Mouse (Mus musculus): ENCODE results near the gene Efna5. TPM values are rescaled to one million over a fixed set of nuclear protein-coding genes. Genes with fewer than 3 reads are reported as not detected.

The Efna5 gene
- total and polyA plus RNA-seq, 3 experiments: 0.04 to 0.23 TPM; not detected in 1

DNA sequence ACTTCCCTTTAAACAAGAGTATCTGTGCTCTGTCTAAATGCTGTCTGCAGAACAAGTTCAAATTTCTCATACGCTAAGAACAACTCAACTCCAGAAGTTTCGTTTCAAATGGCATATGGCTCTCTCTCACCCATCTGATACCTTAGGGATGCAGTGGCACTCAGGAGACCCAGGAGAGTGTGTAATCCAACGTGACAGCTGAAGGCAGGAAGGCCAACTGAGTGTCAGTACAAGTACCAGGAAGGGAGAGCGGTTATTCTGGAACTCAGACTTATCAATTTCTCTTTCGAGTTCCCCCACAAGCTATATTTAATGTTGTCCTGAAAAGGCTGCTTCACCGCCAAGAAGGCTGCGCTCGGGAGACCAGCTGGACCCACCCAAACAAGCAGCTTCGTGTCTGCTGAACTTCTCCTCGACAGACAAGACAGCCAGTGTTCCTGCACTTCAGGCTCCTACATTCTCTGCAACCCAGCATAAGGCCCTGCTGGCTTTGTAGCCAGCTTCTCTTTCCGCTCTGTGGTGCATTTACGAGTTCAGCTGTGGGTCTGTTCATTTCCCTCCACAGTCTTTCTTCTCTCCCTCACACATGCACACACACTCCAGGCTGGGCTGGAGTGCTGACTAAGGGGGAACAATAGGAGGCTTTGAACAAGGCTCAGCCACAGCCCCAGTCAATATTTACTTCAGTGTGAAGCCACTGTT is 18.7 kb downstream of the Efna5 start:
- H3K27ac ChIP-seq (ENCODE audit: insufficient read depth, low read depth): no peak overlapping the region
- H3K27me3 ChIP-seq (replicated peaks): no peaks in the 10 kb centered on the region
- H3K9ac ChIP-seq (ENCODE audit: insufficient read depth, low read depth): no peak overlapping the region
- H3K9me3 ChIP-seq (replicated peaks; ENCODE audit: low read length): no peaks in the 10 kb centered on the region
- in situ Hi-C loops (cut with MboI; ENCODE audit: low pct_ligation_motif_present, low pct_unique_long_range_greater_than_20kb, low sequenced_read_pairs) (no loop called here), dilution Hi-C loops (cut with MboI; ENCODE audit: extremely low pct_ligation_motif_present, extremely low pct_unique_long_range_greater_than_20kb, low sequenced_read_pairs) (no loop called here)
- H3K4me1 ChIP-seq (ENCODE audit: control insufficient read depth in 1 of 2, insufficient read depth in 2 of 2): peaks cover 0 to 8% of the 10 kb centered on the region in 2 experiments; a peak in 1 of 4 replicates
- no peaks in the 10 kb centered on the region for H3K79me2 ChIP-seq (replicated peaks; ENCODE audit: control insufficient read depth, extremely low read depth, insufficient read depth, poor library complexity, severe bottlenecking)
- no peak for DNase-seq (ENCODE audit: extremely low read depth)
- no peaks in the 10 kb centered on the region for H3K36me3 ChIP-seq (replicated peaks in 1 of 2; ENCODE audit: control insufficient read depth in 1 of 2, insufficient read depth in 1 of 2, low read length in 1 of 2)
- H3K4me3 ChIP-seq (replicated peaks in 1 of 3; ENCODE audit: low read depth in 2 of 3, low read length in 2 of 3, poor library complexity in 1 of 3): no peak overlapping the region
- H3K4me2 ChIP-seq (ENCODE audit: insufficient read depth, low read depth, poor library complexity, severe bottlenecking): no peak overlapping the region
- TF ChIP-seq UBTF (IDR thresholded peaks at IDR 0.05; ENCODE audit: low read depth, low read length) (no peak), USF2 (conservative IDR thresholded peaks at IDR 0.05; ENCODE audit: low read depth, low read length) (no peak), USF1 (IDR thresholded peaks at IDR 0.05; ENCODE audit: low read depth, low read length) (no peak), JUND (conservative IDR thresholded peaks at IDR 0.05; ENCODE audit: low read depth, low read length) (no peak)

DNA sequence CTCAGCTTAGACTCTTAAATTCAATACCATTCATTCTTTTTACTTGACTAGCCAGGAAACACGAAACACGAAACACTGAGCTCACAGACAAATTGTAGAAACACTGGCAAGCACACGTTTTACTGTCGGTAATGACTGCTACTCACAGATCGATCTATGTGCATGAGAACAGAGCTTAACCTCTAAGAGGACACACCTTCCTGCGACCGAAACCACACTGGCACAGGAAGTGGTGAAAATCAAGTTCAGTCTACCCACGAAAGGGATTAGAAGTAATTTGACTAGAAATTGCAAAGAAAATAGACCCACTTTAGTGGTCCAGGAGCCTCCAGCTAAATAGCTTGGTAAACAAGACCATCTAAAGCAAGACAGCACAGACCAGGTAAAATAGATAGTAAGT is 23.8 kb downstream of the Efna5 start:
- TF ChIP-seq ZC3H11A (IDR thresholded peaks at IDR 0.05; ENCODE audit: low read depth, low read length): no peak
- no peak for TF ChIP-seq HCFC1 (IDR thresholded peaks at IDR 0.05; ENCODE audit: low read depth, low read length)
- TF ChIP-seq IRF4 (IDR thresholded peaks at IDR 0.05; ENCODE audit: low read depth, low read length): no peak
- TF ChIP-seq MAZ (IDR thresholded peaks at IDR 0.05; ENCODE audit: low read depth, low read length): no peak
- no peak for TF ChIP-seq EP300 (IDR thresholded peaks at IDR 0.05; ENCODE audit: low read length)
- no peak for TF ChIP-seq E2F4 (IDR thresholded peaks at IDR 0.05; ENCODE audit: insufficient replicate concordance, low read depth, low read length)
- no peak for TF ChIP-seq RAD21 (IDR thresholded peaks at IDR 0.05; ENCODE audit: low read depth, low read length)
- TF ChIP-seq NRF1 (IDR thresholded peaks at IDR 0.05; ENCODE audit: low read depth, low read length): no peak
- H3K9ac ChIP-seq (ENCODE audit: insufficient read depth, low read depth): no peak overlapping the region
- in situ Hi-C loops (cut with MboI; ENCODE audit: low pct_ligation_motif_present, low pct_unique_long_range_greater_than_20kb, low sequenced_read_pairs) (no loop called here), dilution Hi-C loops (cut with MboI; ENCODE audit: extremely low pct_ligation_motif_present, extremely low pct_unique_long_range_greater_than_20kb, low sequenced_read_pairs) (no loop called here)
- H3K4me3 ChIP-seq (replicated peaks in 1 of 3; ENCODE audit: low read depth in 2 of 3, low read length in 2 of 3, poor library complexity in 1 of 3): no peak overlapping the region
- H3K36me3 ChIP-seq (replicated peaks in 1 of 2; ENCODE audit: control insufficient read depth in 1 of 2, insufficient read depth in 1 of 2, low read length in 1 of 2): no peaks in the 10 kb centered on the region
- no peak overlapping the region for H3K27ac ChIP-seq (ENCODE audit: insufficient read depth, low read depth)
- no peaks in the 10 kb centered on the region for H3K27me3 ChIP-seq (replicated peaks)
- peak; percentile 24 for DNase-seq (ENCODE audit: extremely low read depth)
- peaks cover 2 to 5% of the 10 kb centered on the region in 2 experiments; a peak in 2 of 4 replicates for H3K4me1 ChIP-seq (ENCODE audit: control insufficient read depth in 1 of 2, insufficient read depth in 2 of 2)
- no peaks in the 10 kb centered on the region for H3K9me3 ChIP-seq (replicated peaks; ENCODE audit: low read length)
- H3K4me2 ChIP-seq (ENCODE audit: insufficient read depth, low read depth, poor library complexity, severe bottlenecking): no peak overlapping the region
- H3K79me2 ChIP-seq (replicated peaks; ENCODE audit: control insufficient read depth, extremely low read depth, insufficient read depth, poor library complexity, severe bottlenecking): no peaks in the 10 kb centered on the region

DNA sequence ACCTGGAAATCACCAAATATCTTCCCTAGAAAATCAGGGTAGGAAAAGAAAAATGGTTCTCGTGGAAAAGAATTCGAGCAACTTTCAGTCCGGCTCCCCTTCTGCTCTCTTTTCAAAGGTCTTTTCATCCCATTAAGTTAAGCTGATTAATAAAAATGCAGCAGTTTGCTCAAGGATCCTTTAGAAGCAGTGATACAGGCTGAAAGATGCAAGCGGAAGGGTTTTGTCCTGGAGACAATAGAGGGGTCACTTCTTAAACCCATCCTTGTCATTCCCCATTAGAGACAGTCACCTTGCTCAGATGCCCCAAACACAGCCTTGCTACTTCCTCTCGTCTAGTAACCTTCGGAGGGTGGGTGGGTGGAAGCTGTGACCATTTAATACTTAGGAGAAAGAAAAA is 27.4 kb downstream of the Efna5 start:
- Histone ChIP-seq H3K27me3 (replicated peaks) (no peaks in the 10 kb centered on the region), H3K9me3 (replicated peaks; ENCODE audit: low read length) (no peaks in the 10 kb centered on the region), H3K27ac (ENCODE audit: insufficient read depth, low read depth) (no peak overlapping the region), H3K4me1 (ENCODE audit: control insufficient read depth in 1 of 2, insufficient read depth in 2 of 2) (peaks cover 2 to 5% of the 10 kb centered on the region in 2 experiments; a peak in 2 of 4 replicates), H3K79me2 (replicated peaks; ENCODE audit: control insufficient read depth, extremely low read depth, insufficient read depth, poor library complexity, severe bottlenecking) (no peaks in the 10 kb centered on the region), H3K4me2 (ENCODE audit: insufficient read depth, low read depth, poor library complexity, severe bottlenecking) (no peak overlapping the region), H3K36me3 (replicated peaks in 1 of 2; ENCODE audit: control insufficient read depth in 1 of 2, insufficient read depth in 1 of 2, low read length in 1 of 2) (no peaks in the 10 kb centered on the region), H3K9ac (ENCODE audit: insufficient read depth, low read depth) (no peak overlapping the region), H3K4me3 (replicated peaks in 1 of 3; ENCODE audit: low read depth in 2 of 3, low read length in 2 of 3, poor library complexity in 1 of 3) (no peak overlapping the region)
- in situ Hi-C loops (cut with MboI; ENCODE audit: low pct_ligation_motif_present, low pct_unique_long_range_greater_than_20kb, low sequenced_read_pairs): no loop called here
- dilution Hi-C loops (cut with MboI; ENCODE audit: extremely low pct_ligation_motif_present, extremely low pct_unique_long_range_greater_than_20kb, low sequenced_read_pairs): no loop called here
- no peak for DNase-seq (ENCODE audit: extremely low read depth)
- no peak for TF ChIP-seq BHLHE40 (IDR thresholded peaks at IDR 0.05; ENCODE audit: low read depth, low read length)
- TF ChIP-seq EP300 (IDR thresholded peaks at IDR 0.05; ENCODE audit: low read length): no peak
- no peak for TF ChIP-seq TBP (conservative IDR thresholded peaks at IDR 0.05; ENCODE audit: low read depth, low read length)
- no peak for TF ChIP-seq E2F4 (IDR thresholded peaks at IDR 0.05; ENCODE audit: insufficient replicate concordance, low read depth, low read length)
- no peak for TF ChIP-seq RAD21 (IDR thresholded peaks at IDR 0.05; ENCODE audit: low read depth, low read length)
- TF ChIP-seq CHD2 (IDR thresholded peaks at IDR 0.05; ENCODE audit: low read length): no peak
- no peak for TF ChIP-seq POLR2AphosphoS2 (IDR thresholded peaks at IDR 0.05; ENCODE audit: low read depth, low read length)
- TF ChIP-seq MXI1 (IDR thresholded peaks at IDR 0.05; ENCODE audit: low read depth, low read length): no peak
- TF ChIP-seq TCF12 (IDR thresholded peaks at IDR 0.05; ENCODE audit: low read depth, low read length): no peak
- TF ChIP-seq MAFK (IDR thresholded peaks at IDR 0.05; ENCODE audit: insufficient replicate concordance, low read length): no peak
- TF ChIP-seq CHD1 (IDR thresholded peaks at IDR 0.05; ENCODE audit: low read depth, low read length): no peak
- TF ChIP-seq POLR2A (IDR thresholded peaks at IDR 0.05; ENCODE audit: low read depth, low read length): no peak
- no peak for TF ChIP-seq ZNF384 (IDR thresholded peaks at IDR 0.05; ENCODE audit: low read depth, low read length)
- TF ChIP-seq UBTF (IDR thresholded peaks at IDR 0.05; ENCODE audit: low read depth, low read length): no peak
- no peak for TF ChIP-seq HCFC1 (IDR thresholded peaks at IDR 0.05; ENCODE audit: low read depth, low read length)
- TF ChIP-seq SIN3A (IDR thresholded peaks at IDR 0.05; ENCODE audit: low read length): no peak
- no peak for TF ChIP-seq MAZ (IDR thresholded peaks at IDR 0.05; ENCODE audit: low read depth, low read length)
- TF ChIP-seq ETS1 (conservative IDR thresholded peaks at IDR 0.05; ENCODE audit: low read depth, low read length): no peak
- TF ChIP-seq MEF2A (IDR thresholded peaks at IDR 0.05; ENCODE audit: borderline replicate concordance, low read depth, low read length): no peak

Measured in CH12.LX (cell line).